9 mouse cellular contexts compared by ENCODE assay signal in the genomic region with DNA sequence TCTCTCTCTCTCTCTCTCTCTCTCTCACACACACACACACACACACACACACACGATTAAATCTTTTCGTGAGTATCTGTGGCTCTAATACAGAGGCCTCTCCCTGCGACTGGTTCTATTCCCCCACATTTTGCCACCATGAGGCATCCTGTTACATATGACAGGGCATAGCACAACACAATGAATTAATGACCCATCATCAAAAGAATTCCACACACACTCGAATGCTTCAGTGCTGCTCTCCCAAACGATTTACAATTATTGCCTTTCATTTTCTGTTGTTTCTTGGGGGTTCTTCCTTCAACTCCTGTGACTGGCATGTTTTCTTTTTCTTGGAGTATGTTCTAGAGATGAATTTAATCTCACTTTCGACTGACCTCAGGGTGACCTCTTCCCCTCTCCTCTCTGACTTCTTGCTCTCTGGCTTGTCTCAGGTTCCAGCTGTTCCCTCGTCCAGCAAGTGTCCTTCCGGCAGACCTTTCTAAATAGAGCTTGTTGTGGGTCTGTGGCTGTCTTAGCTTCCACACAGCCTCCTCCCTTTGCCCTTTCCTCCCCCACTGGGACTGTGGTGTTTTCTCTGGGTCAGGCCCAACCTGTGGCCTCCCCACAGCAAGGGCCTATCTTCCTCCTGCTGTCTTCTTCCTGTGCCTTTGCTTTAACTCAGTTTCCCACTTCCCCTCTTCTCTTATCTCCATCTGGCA.
DNase-seq lines count a peak whose midpoint lies in the region; ATAC-seq and TF ChIP-seq lines count a peak whose summit lies in the region.
"Had no signal": no experiment of that assay in that cellular context is flagged by ENCODE, and none has a peak within 500 bp of the region (broad histone marks: within the 10 kb centered on the region; RNA-seq: fewer than 3 reads in every experiment).

No protein-coding gene starts in this region.

- 33% methylated on average over 8 of the region's 8 CpGs for WGBS in hindbrain, embryonic 11.5 days
- 46% methylated on average over 8 of the region's 8 CpGs for WGBS in hindbrain, embryonic 13.5 days
- WGBS in heart, embryonic 16.5 days = 24% methylated on average over 8 of the region's 8 CpGs
- WGBS in liver, embryonic 13.5 days (ENCODE audit: insufficient replicate concordance) = 20% methylated on average over 8 of the region's 8 CpGs
- WGBS in cerebellum, adult 2 months = 60% methylated on average over 8 of the region's 8 CpGs

- no peak overlapping the region for H3K27ac ChIP-seq in hindbrain, embryonic 11.5 days (ENCODE audit: low read depth, low read length)
- H3K27ac ChIP-seq in hindbrain, embryonic 13.5 days = no peak overlapping the region
- peak overlapping the region; percentile 36 for H3K27ac ChIP-seq in heart, embryonic 16.5 days (ENCODE audit: low read length)
- H3K27ac ChIP-seq in liver, embryonic 13.5 days = no peak overlapping the region
- H3K27ac ChIP-seq in cerebellum, adult 2 months (ENCODE audit: insufficient read depth, low read length) = no peak overlapping the region
- H3K27ac ChIP-seq: stomach, embryonic 15.5 days had no signal

- H3K4me1 ChIP-seq in hindbrain, embryonic 11.5 days (replicated peaks; ENCODE audit: control insufficient read depth, insufficient read depth, low read length) = no peaks in the 10 kb centered on the region
- H3K4me1 ChIP-seq in hindbrain, embryonic 13.5 days (replicated peaks) = no peaks in the 10 kb centered on the region
- H3K4me1 ChIP-seq in heart, embryonic 16.5 days (ENCODE audit: control insufficient read depth, insufficient read depth, low read length) = peaks cover 16% of the 10 kb centered on the region
- H3K4me1 ChIP-seq in liver, embryonic 13.5 days (replicated peaks) = peaks cover 17% of the 10 kb centered on the region
- H3K4me1 ChIP-seq in cerebellum, adult 2 months (ENCODE audit: control insufficient read depth, insufficient read depth, low read length) = no peaks in the 10 kb centered on the region
- H3K4me1 ChIP-seq: stomach, embryonic 15.5 days had no signal

- peak; percentile 2 for DNase-seq in hindbrain, embryonic 11.5 days (ENCODE audit: low spot score)
- DNase-seq in adrenal gland, postnatal 36 days = peak; percentile 39 to 40
- DNase-seq in liver, embryonic 13.5 days = no peak
- no peak for DNase-seq in cerebellum, adult 2 months
- no peak for DNase-seq in testis, postnatal 10 days (ENCODE audit: low spot score)
- no peak for DNase-seq in left cerebral cortex, adult 9 months (ENCODE audit: low spot score in 2 of 2)

- no peaks in the 10 kb centered on the region for H3K27me3 ChIP-seq in hindbrain, embryonic 11.5 days (ENCODE audit: control insufficient read depth, insufficient read depth, low read length)
- no peaks in the 10 kb centered on the region for H3K27me3 ChIP-seq in hindbrain, embryonic 13.5 days
- no peaks in the 10 kb centered on the region for H3K27me3 ChIP-seq in heart, embryonic 16.5 days (ENCODE audit: control insufficient read depth, insufficient read depth, low read length)
- no peaks in the 10 kb centered on the region for H3K27me3 ChIP-seq in liver, embryonic 13.5 days
- H3K27me3 ChIP-seq in cerebellum, adult 2 months (ENCODE audit: control insufficient read depth, insufficient read depth, low read length) = no peaks in the 10 kb centered on the region
- H3K27me3 ChIP-seq: stomach, embryonic 15.5 days had no signal

- TF ChIP-seq POLR2A in cerebellum, adult 2 months (IDR thresholded peaks at IDR 0.05; ENCODE audit: borderline replicate concordance, insufficient read depth, low read length) = no peak

- no peaks in the 10 kb centered on the region for H3K36me3 ChIP-seq in hindbrain, embryonic 11.5 days (ENCODE audit: control insufficient read depth, insufficient read depth, low read length)
- no peaks in the 10 kb centered on the region for H3K36me3 ChIP-seq in hindbrain, embryonic 13.5 days
- H3K36me3 ChIP-seq in heart, embryonic 16.5 days (ENCODE audit: control insufficient read depth, insufficient read depth) = no peaks in the 10 kb centered on the region
- H3K36me3 ChIP-seq in liver, embryonic 13.5 days = no peaks in the 10 kb centered on the region
- H3K36me3 ChIP-seq: stomach, embryonic 15.5 days had no signal

- no peaks in the 10 kb centered on the region for H3K9me3 ChIP-seq in hindbrain, embryonic 11.5 days (ENCODE audit: control insufficient read depth, low read length)
- no peaks in the 10 kb centered on the region for H3K9me3 ChIP-seq in hindbrain, embryonic 13.5 days
- H3K9me3 ChIP-seq in heart, embryonic 16.5 days (replicated peaks; ENCODE audit: control insufficient read depth, low read length) = no peaks in the 10 kb centered on the region
- H3K9me3 ChIP-seq in liver, embryonic 13.5 days (replicated peaks) = no peaks in the 10 kb centered on the region
- H3K9me3 ChIP-seq: stomach, embryonic 15.5 days had no signal

- no peak overlapping the region for H3K9ac ChIP-seq in hindbrain, embryonic 11.5 days (ENCODE audit: low read depth, low read length)
- H3K9ac ChIP-seq in hindbrain, embryonic 13.5 days = no peak overlapping the region
- no peak overlapping the region for H3K9ac ChIP-seq in heart, embryonic 16.5 days (ENCODE audit: low read length)
- H3K9ac ChIP-seq in liver, embryonic 13.5 days = no peak overlapping the region
- H3K9ac ChIP-seq: stomach, embryonic 15.5 days had no signal

- H3K4me2 ChIP-seq in hindbrain, embryonic 11.5 days (replicated peaks; ENCODE audit: low read depth, low read length) = no peak overlapping the region
- H3K4me2 ChIP-seq in hindbrain, embryonic 13.5 days = no peak overlapping the region
- H3K4me2 ChIP-seq in heart, embryonic 16.5 days (ENCODE audit: low read depth, low read length) = no peak overlapping the region
- H3K4me2 ChIP-seq in liver, embryonic 13.5 days = no peak overlapping the region
- H3K4me2 ChIP-seq: stomach, embryonic 15.5 days had no signal

- H3K4me3 ChIP-seq in hindbrain, embryonic 11.5 days (ENCODE audit: low read depth, low read length) = no peak overlapping the region
- no peak overlapping the region for H3K4me3 ChIP-seq in hindbrain, embryonic 13.5 days
- no peak overlapping the region for H3K4me3 ChIP-seq in heart, embryonic 16.5 days (ENCODE audit: low read length)
- no peak overlapping the region for H3K4me3 ChIP-seq in liver, embryonic 13.5 days (replicated peaks)
- no peak overlapping the region for H3K4me3 ChIP-seq in cerebellum, adult 2 months (replicated peaks; ENCODE audit: insufficient read depth, low read depth, low read length)
- H3K4me3 ChIP-seq: stomach, embryonic 15.5 days had no signal

- no peak for TF ChIP-seq CTCF in cerebellum, adult 2 months (IDR thresholded peaks at IDR 0.05; ENCODE audit: borderline replicate concordance, insufficient read depth, low read depth, low read length)

- ATAC-seq in hindbrain, embryonic 11.5 days (ENCODE audit: low FRiP score) = no peak
- no peak for ATAC-seq in hindbrain, embryonic 13.5 days (ENCODE audit: low FRiP score)
- peak; percentile 72 for ATAC-seq in heart, embryonic 16.5 days (replicated peaks; ENCODE audit: extremely low read depth, insufficient read depth, low FRiP score)
- peak; percentile 34; the same call in 1 of the 2 replicates for ATAC-seq in liver, embryonic 13.5 days (ENCODE audit: low read depth)

Comparison
In these comparisons a context has a peak if more than half of its experiments do, and no peak if none do; other contexts are left out.
1. ATAC-seq: peak in heart, embryonic 16.5 days (single experiment) and liver, embryonic 13.5 days (single experiment); none in hindbrain, embryonic 11.5 days (single experiment) and hindbrain, embryonic 13.5 days (single experiment).
2. DNase-seq: peak in hindbrain, embryonic 11.5 days (single experiment) and adrenal gland, postnatal 36 days (2 of 2); none in liver, embryonic 13.5 days (single experiment), cerebellum, adult 2 months (0 of 2), testis, postnatal 10 days (single experiment) and left cerebral cortex, adult 9 months (0 of 2).